Mouse (Mus musculus): ENCODE measurements around the gene Etnk2.

The Etnk2 gene

GRCm38 (mm10) chr1:133423543-133424480 lies 60.4 kb downstream of the Etnk2 start, which contains the start of gene Sox13:
Sox13 (minus strand) TSS chr1:133424377.
- H3K4me1 ChIP-seq (replicated peaks; ENCODE audit: low read depth, low read length) = peaks cover 50% of the 10 kb centered on the region
- no peaks in the 10 kb centered on the region for H3K9me3 ChIP-seq (ENCODE audit: low read length)
- TF ChIP-seq CTCF (conservative IDR thresholded peaks at IDR 0.05; ENCODE audit: low read length) = no peak
- TF ChIP-seq NANOG (IDR thresholded peaks at IDR 0.05; ENCODE audit: borderline replicate concordance, low read length) = no peak
- no peak for TF ChIP-seq POU5F1 (IDR thresholded peaks at IDR 0.05; ENCODE audit: borderline replicate concordance, low read length)
- peak within 1 kb of the TSS; percentile 88 for H3K4me3 ChIP-seq (replicated peaks; ENCODE audit: low read length)
- peaks cover 54% of the 10 kb centered on the region for H3K27me3 ChIP-seq (ENCODE audit: insufficient read depth, low read length)
- no peaks in the 10 kb centered on the region for H3K36me3 ChIP-seq (ENCODE audit: insufficient read depth, low read length)

- no peaks in the 10 kb centered on the region for H3K36me3 ChIP-seq (ENCODE audit: insufficient read depth, low read length)
- peaks cover 41% of the 10 kb centered on the region for H3K4me1 ChIP-seq (replicated peaks; ENCODE audit: low read depth, low read length)
- H3K9me3 ChIP-seq (ENCODE audit: low read length) = peaks cover 7% of the 10 kb centered on the region
- peaks cover 47% of the 10 kb centered on the region for H3K27me3 ChIP-seq (ENCODE audit: insufficient read depth, low read length)
- TF ChIP-seq NANOG (IDR thresholded peaks at IDR 0.05; ENCODE audit: borderline replicate concordance, low read length) = no peak
- TF ChIP-seq POU5F1 (IDR thresholded peaks at IDR 0.05; ENCODE audit: borderline replicate concordance, low read length) = no peak
- no peak for TF ChIP-seq CTCF (conservative IDR thresholded peaks at IDR 0.05; ENCODE audit: low read length)
- H3K4me3 ChIP-seq (replicated peaks; ENCODE audit: low read length) = no peak overlapping the region
Observed at GRCm38 (mm10) chr1:133424547-133425140, 61.3 kb downstream of the Etnk2 start.

All from E14TG2a.4 (cell line).